Mouse (Mus musculus): ENCODE results near the gene Gle1. TPM values are rescaled to one million over a fixed set of nuclear protein-coding genes. Genes with fewer than 3 reads are reported as not detected.

Gle1 gene
- polyA plus RNA-seq, 1 experiment = 7.0 TPM

GRCm38 (mm10) chr2:29944723-29945122 is 9.5 kb downstream of the Gle1 start:
- no peaks in the 10 kb centered on the region for H3K4me1 ChIP-seq (ENCODE audit: control insufficient read depth)
- no peaks in the 10 kb centered on the region for H3K27me3 ChIP-seq (ENCODE audit: control insufficient read depth)
- H3K4me3 ChIP-seq (replicated peaks) = no peak overlapping the region
- peaks cover 91% of the 10 kb centered on the region for H3K36me3 ChIP-seq (ENCODE audit: control insufficient read depth)
- no peak for TF ChIP-seq TAL1 (IDR thresholded peaks at IDR 0.05; ENCODE audit: low read length)
- no peak for TF ChIP-seq GATA1 (IDR thresholded peaks at IDR 0.05; ENCODE audit: low read length)
- H3K9me3 ChIP-seq (ENCODE audit: control insufficient read depth, low read length) = no peaks in the 10 kb centered on the region

GRCm38 (mm10) chr2:29948896-29949295 is 13.7 kb downstream of the Gle1 start:
- no peaks in the 10 kb centered on the region for H3K9me3 ChIP-seq (ENCODE audit: control insufficient read depth, low read length)
- no peaks in the 10 kb centered on the region for H3K4me1 ChIP-seq (ENCODE audit: control insufficient read depth)
- no peak for TF ChIP-seq TAL1 (IDR thresholded peaks at IDR 0.05; ENCODE audit: low read length)
- no peak for TF ChIP-seq GATA1 (IDR thresholded peaks at IDR 0.05; ENCODE audit: low read length)
- H3K4me3 ChIP-seq (replicated peaks) = no peak overlapping the region
- peaks cover 88% of the 10 kb centered on the region for H3K36me3 ChIP-seq (ENCODE audit: control insufficient read depth)
- H3K27me3 ChIP-seq (ENCODE audit: control insufficient read depth) = no peaks in the 10 kb centered on the region

DNA sequence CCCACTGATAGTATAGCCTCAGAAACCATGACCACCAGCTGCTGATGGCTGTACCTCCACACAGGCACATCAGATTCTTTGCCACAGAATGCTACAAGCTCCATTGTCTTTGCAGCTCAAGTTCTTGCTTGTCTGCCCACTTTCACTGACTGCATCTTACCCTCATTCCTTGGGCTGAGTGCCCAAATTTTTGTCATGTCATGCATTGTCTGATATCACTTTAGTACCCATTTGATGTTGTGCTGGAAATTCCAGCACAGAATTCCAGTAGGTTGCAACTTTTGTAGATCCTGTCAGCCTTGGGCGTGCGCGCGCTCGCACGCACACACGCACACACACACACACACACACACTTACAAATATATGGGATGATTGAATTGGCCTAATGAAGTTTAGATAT is 26.0 kb downstream of the Gle1 start:
- TF ChIP-seq GATA1 (IDR thresholded peaks at IDR 0.05; ENCODE audit: low read length) = no peak
- TF ChIP-seq TAL1 (IDR thresholded peaks at IDR 0.05; ENCODE audit: low read length) = no peak
- Histone ChIP-seq H3K9me3 (ENCODE audit: control insufficient read depth, low read length) (peaks cover 2% of the 10 kb centered on the region; the same call in 1 of the 2 replicates), H3K27me3 (ENCODE audit: control insufficient read depth) (peaks cover 39% of the 10 kb centered on the region), H3K36me3 (ENCODE audit: control insufficient read depth) (peaks cover 37% of the 10 kb centered on the region), H3K4me3 (replicated peaks) (no peak overlapping the region), H3K4me1 (ENCODE audit: control insufficient read depth) (peaks cover 10% of the 10 kb centered on the region)

DNA sequence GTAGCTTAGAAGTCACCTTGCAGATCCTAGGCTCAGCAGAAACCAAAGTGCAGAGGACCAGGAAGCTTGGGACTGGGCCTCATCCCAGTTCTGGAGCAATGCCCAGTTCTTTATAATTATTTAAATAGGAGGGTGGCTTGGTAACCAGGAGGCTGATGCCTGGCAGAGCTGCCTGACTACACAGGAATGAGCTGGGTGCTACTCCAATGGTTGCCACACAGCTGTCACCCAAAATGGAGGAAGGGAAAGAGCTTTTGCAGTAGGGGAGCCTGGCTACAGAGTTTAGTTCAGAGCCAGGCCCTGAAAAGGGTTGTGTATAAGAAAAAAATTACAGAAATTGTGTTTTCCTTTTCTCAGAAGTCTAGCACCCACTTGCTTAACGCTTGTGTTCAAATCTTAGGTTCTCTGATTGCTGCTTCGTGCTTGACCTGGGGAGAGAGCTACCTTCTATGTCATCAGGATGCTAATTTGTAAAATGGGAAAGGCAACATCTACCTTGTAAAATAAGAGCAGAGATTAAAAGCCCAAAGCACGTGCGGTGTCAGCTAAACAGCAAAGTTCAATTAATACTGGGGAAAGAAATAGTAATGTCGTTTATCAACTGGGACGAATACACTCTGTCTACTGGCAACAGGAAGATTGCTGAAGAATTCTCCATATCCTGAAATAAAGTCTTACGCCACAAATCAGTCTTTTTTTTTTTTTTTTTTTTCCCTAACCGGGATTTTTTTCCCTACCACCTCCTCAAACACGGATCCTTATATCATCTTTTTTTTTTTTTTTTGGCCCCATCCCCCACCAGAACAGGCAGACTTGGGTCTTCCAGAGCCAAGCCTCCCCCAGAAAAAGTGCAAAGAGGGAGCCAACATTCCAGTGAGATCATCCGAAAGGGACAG is 29.4 kb downstream of the Gle1 start:
- Histone ChIP-seq H3K4me1 (ENCODE audit: control insufficient read depth) (peaks cover 10% of the 10 kb centered on the region), H3K36me3 (ENCODE audit: control insufficient read depth) (peaks cover 8% of the 10 kb centered on the region), H3K9me3 (ENCODE audit: control insufficient read depth, low read length) (peaks cover 2% of the 10 kb centered on the region; the same call in 1 of the 2 replicates), H3K4me3 (replicated peaks) (peak overlapping the region; percentile 59), H3K27me3 (ENCODE audit: control insufficient read depth) (peaks cover 73% of the 10 kb centered on the region)
- no peak for TF ChIP-seq GATA1 (IDR thresholded peaks at IDR 0.05; ENCODE audit: low read length)
- TF ChIP-seq TAL1 (IDR thresholded peaks at IDR 0.05; ENCODE audit: low read length) = no peak

DNA sequence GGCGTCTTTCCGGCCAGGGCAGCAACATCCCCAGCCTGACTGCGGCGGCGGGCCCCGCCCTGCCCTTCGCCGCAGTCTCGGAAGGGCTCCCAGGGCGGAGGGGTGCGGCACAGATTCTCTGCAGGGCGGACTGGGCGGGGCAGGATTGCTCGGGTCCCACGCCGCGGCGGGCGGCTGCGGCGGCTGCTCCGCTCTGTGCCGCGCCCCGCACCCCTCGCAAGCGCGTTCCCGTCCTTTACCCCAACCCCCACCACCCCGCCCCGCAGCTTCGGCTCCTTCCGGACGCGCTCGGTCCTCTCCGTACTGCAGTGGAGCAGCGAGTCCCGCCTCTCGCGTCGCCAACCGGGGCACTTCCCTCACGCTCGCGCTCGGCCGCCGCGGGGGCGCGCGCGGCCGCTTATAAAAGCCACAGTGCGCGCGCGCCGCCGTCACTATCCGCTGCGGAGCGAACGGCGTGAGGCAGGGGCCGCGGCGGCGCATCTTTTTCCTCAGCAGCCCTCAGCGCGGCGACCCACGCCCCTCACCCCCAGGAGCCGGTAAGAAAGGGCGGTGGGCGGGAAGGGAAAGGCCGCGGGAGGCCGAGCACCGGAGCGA is 30.1 kb downstream of the Gle1 start, which contains the start of gene Sptan1:
Sptan1 (plus strand) TSS at position 311 of the 594 bp plus-strand sequence.
- TF ChIP-seq TAL1 (IDR thresholded peaks at IDR 0.05; ENCODE audit: low read length) = no peak
- no peak for TF ChIP-seq GATA1 (IDR thresholded peaks at IDR 0.05; ENCODE audit: low read length)
- H3K4me1 ChIP-seq (ENCODE audit: control insufficient read depth) = peaks cover 10% of the 10 kb centered on the region
- peaks cover 2% of the 10 kb centered on the region; the same call in 1 of the 2 replicates for H3K9me3 ChIP-seq (ENCODE audit: control insufficient read depth, low read length)
- H3K4me3 ChIP-seq (replicated peaks) = peak within 1 kb of the TSS; percentile 59
- H3K27me3 ChIP-seq (ENCODE audit: control insufficient read depth) = peaks cover 80% of the 10 kb centered on the region
- peaks cover under 1% of the 10 kb centered on the region; the same call in 1 of the 2 replicates for H3K36me3 ChIP-seq (ENCODE audit: control insufficient read depth)

- TF ChIP-seq GATA1 (IDR thresholded peaks at IDR 0.05; ENCODE audit: low read length) = no peak
- TF ChIP-seq TAL1 (IDR thresholded peaks at IDR 0.05; ENCODE audit: low read length) = no peak
- Histone ChIP-seq H3K4me1 (ENCODE audit: control insufficient read depth) (peaks cover 10% of the 10 kb centered on the region), H3K27me3 (ENCODE audit: control insufficient read depth) (peaks cover 83% of the 10 kb centered on the region), H3K36me3 (ENCODE audit: control insufficient read depth) (no peaks in the 10 kb centered on the region; the same call in 1 of the 2 replicates), H3K9me3 (ENCODE audit: control insufficient read depth, low read length) (peaks cover 2% of the 10 kb centered on the region; the same call in 1 of the 2 replicates), H3K4me3 (replicated peaks) (peak overlapping the region; percentile 59)
Observed at GRCm38 (mm10) chr2:29965906-29966305, 30.7 kb downstream of the Gle1 start.

- Histone ChIP-seq H3K4me3 (replicated peaks) (no peak overlapping the region), H3K36me3 (ENCODE audit: control insufficient read depth) (no peaks in the 10 kb centered on the region; the same call in 1 of the 2 replicates), H3K9me3 (ENCODE audit: control insufficient read depth, low read length) (peaks cover 2% of the 10 kb centered on the region; the same call in 1 of the 2 replicates), H3K27me3 (ENCODE audit: control insufficient read depth) (peaks cover 83% of the 10 kb centered on the region), H3K4me1 (ENCODE audit: control insufficient read depth) (peaks cover 11% of the 10 kb centered on the region)
- no peak for TF ChIP-seq GATA1 (IDR thresholded peaks at IDR 0.05; ENCODE audit: low read length)
- no peak for TF ChIP-seq TAL1 (IDR thresholded peaks at IDR 0.05; ENCODE audit: low read length)
Observed at GRCm38 (mm10) chr2:29966826-29967225, 31.6 kb downstream of the Gle1 start.

GRCm38 (mm10) chr2:29967768-29968167 is 32.5 kb downstream of the Gle1 start:
- no peaks in the 10 kb centered on the region; the same call in 1 of the 2 replicates for H3K36me3 ChIP-seq (ENCODE audit: control insufficient read depth)
- H3K4me1 ChIP-seq (ENCODE audit: control insufficient read depth) = peaks cover 19% of the 10 kb centered on the region
- TF ChIP-seq TAL1 (IDR thresholded peaks at IDR 0.05; ENCODE audit: low read length) (no peak), GATA1 (IDR thresholded peaks at IDR 0.05; ENCODE audit: low read length) (no peak)
- peaks cover 2% of the 10 kb centered on the region; the same call in 1 of the 2 replicates for H3K9me3 ChIP-seq (ENCODE audit: control insufficient read depth, low read length)
- H3K27me3 ChIP-seq (ENCODE audit: control insufficient read depth) = peaks cover 78% of the 10 kb centered on the region
- H3K4me3 ChIP-seq (replicated peaks) = no peak overlapping the region

DNA sequence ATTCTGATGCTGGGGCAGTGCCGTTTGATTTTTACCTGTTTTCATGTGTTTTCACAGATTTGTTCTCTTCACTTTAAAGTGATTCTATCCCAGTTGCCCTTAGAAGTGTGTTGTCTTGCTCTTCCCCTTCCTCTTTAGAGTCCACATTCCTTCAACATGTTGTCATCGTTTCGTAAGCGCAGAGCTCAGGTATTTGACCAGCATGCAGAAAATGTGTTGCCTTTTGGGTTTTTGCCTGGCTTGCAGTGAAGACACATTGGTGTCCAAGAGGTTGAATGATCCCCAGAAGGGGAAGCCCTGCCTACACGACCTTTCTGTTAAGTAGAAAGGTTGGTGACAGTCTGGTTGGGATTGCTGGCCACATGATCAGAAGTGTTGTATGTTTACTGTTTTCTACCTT is 33.4 kb downstream of the Gle1 start:
- peaks cover 2% of the 10 kb centered on the region; the same call in 1 of the 2 replicates for H3K9me3 ChIP-seq (ENCODE audit: control insufficient read depth, low read length)
- peaks cover 70% of the 10 kb centered on the region for H3K27me3 ChIP-seq (ENCODE audit: control insufficient read depth)

More for the DNA sequence above, 33.4 kb downstream of the Gle1 start:
- Histone ChIP-seq H3K36me3 (ENCODE audit: control insufficient read depth) (no peaks in the 10 kb centered on the region; the same call in 1 of the 2 replicates), H3K4me1 (ENCODE audit: control insufficient read depth) (peaks cover 19% of the 10 kb centered on the region), H3K4me3 (replicated peaks) (no peak overlapping the region)
- TF ChIP-seq GATA1 (IDR thresholded peaks at IDR 0.05; ENCODE audit: low read length) (no peak), TAL1 (IDR thresholded peaks at IDR 0.05; ENCODE audit: low read length) (no peak)
